Mouse (Mus musculus) embryonic fibroblast, embryonic 13.5 days (primary cell): ENCODE results near the gene Kcnk10. TPM values are rescaled to one million over a fixed set of nuclear protein-coding genes. Genes with fewer than 3 reads are reported as not detected.

ENCODE experiments used
- H3K27ac ChIP-seq: 2 replicates; pipeline ENCODE4 v1.5.1; 2012; ENCODE audit warnings: low read length, control low read depth, inconsistent platforms; ENCODE audit not compliant: insufficient read depth
- H3K4me1 ChIP-seq: 2 replicates; pipeline ENCODE4 v1.6.1; 2011; ENCODE audit warnings: low read length; ENCODE audit not compliant: control insufficient read depth, insufficient read depth
- H3K4me3 ChIP-seq: 2 replicates; pipeline ENCODE4 v1.5.1; 2011; ENCODE audit warnings: mild to moderate bottlenecking, control low read depth, low read length; ENCODE audit not compliant: insufficient read depth
- CTCF ChIP-seq: IDR thresholded peaks from 2 replicates; pipeline ENCODE4 v1.5.1; 2011; ENCODE audit warnings: mild to moderate bottlenecking, control low read depth, low read length, moderate library complexity, borderline replicate concordance; ENCODE audit not compliant: insufficient read depth
- POLR2A ChIP-seq: IDR thresholded peaks from 2 replicates; pipeline ENCODE4 v1.6.1; 2011; ENCODE audit warnings: low read depth, mild to moderate bottlenecking, control low read depth, low read length, moderate library complexity
- polyA plus RNA-seq: library from polyadenylated mRNA; stranded (reverse); fragments of >200 nt; gene quantifications from 2 replicates; pipeline ENCODE4 v1.2.4, GENCODE M21; 2011; ENCODE audit warnings: low read depth; ENCODE audit not compliant: missing spikeins, insufficient read length

Kcnk10 gene
- polyA plus RNA-seq, 1 experiment: 0.18 TPM

GRCm38 (mm10) chr12:98389618-98390017, 188.5 kb downstream of the Kcnk10 start:
- no peak overlapping the region for H3K4me3 ChIP-seq
- no peaks in the 10 kb centered on the region for H3K4me1 ChIP-seq
- TF ChIP-seq CTCF (no peak), POLR2A (no peak)
- H3K27ac ChIP-seq: no peak overlapping the region

Other genes with a start within 250 kb of the Kcnk10 start
- gene Spata7, start 49.8 kb upstream of the Kcnk10 start, polyA plus RNA-seq: 8.3 and 10.2 TPM in 2 replicates
- 22.5 and 27.4 TPM in 2 replicates for gene Ptpn21, start 159.1 kb upstream of the Kcnk10 start, polyA plus RNA-seq
- 130 and 161 TPM in 2 replicates for gene Zc3h14, start 168.7 kb upstream of the Kcnk10 start, polyA plus RNA-seq